Mouse (Mus musculus) thymus, postnatal 14 days (tissue): ENCODE data around the gene Klre1.
"Not testable (repeated sequence)": the region's sequence is repeated elsewhere in the genome, so short reads cannot be mapped to it uniquely, and the experiment has no call there.

Source experiments
- DNase-seq: peaks from one replicate; pipeline ENCODE4 v3.0.0; 2021

The Klre1 gene

DNA sequence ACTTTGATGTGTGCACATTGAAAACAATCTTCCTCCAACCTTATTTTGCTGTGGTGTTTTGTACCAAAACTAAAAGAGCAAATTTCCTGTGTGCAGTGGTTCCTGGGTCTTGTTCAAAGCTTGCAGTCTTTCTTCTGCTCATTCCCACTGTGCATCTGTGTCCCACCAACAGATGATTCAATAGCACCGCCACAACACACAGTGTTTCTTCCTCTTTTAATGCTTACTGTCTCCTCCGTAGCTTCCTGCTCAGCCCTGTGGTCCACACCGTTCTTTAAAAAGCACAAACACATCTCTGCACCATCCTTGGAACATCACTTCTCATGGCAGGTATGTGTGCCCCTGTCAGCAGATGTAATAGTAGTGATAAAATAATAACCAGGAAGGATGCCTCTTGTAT is 13.8 kb downstream of the Klre1 start, which contains the start of gene Klrd1:
Gene Klrd1, plus strand, starts transcription at position 275 of the 400 bp plus-strand sequence.
- DNase-seq, result peak; percentile 8

DNA sequence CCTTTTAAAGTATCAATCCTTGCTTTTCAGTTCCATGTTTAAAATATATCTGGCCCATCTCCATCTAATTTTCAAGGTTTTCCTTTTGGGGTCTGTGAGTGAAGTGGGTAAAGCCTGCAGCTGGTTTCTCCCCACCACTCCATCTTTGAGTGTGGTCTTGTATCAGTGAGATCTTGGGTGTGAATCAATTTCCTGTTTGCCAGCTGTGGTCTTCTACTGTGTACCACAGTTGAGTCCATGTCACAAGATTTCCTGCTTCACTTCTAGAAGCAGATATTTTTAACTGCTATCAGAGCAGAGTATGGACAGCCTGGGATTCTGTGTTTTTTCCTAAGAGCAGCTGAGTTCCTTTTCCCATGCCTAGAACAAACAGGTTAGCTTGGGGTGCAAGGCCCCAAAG is 30.7 kb downstream of the Klre1 start:
- peak; percentile 6 for DNase-seq

DNA sequence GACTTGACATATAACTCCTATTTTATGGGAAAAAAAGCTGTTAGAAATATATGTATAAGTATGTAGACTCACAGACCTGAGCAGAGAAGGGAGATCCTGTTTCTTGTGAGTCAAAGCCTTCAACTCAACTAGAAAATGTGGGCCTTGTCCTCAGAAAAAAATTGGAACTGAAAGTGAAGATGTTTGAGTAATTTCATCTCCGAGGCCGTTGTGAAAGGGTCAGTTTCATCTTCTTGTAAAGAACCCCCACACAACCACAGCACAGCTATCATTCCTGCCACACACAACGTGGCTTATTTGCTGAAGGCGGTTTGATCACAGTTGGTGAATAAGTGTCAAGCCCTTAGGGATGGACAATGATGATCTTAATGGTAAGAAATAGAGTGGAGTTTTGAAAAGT is 46.0 kb downstream of the Klre1 start, which contains the start of gene Klrk1:
Gene Klrk1, minus strand, starts transcription at position 130 of the 400 bp plus-strand sequence.
- DNase-seq, result no peak

DNA sequence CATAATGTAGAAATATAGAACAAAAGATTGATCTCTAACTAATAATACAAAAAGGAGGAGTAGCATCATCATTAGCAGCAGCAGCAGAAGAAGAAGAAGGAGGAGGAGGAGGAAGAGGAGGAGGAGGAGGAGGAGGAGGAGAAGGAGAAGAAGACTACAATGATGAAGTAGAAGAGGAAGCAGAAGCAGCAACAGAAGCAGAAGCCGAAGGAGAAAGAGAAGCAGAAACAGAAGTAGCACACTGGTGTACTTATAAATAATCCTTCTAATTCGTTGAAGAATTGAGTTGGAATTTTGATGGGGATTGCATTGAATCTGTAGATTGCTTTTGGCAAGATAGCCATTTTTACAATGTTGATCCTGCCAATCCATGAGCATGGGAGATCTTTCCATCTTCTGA is 53.3 kb downstream of the Klre1 start:
- not testable (repeated sequence) for DNase-seq
